ENCODE assay signal across 24 mouse cellular contexts in the genomic region with DNA sequence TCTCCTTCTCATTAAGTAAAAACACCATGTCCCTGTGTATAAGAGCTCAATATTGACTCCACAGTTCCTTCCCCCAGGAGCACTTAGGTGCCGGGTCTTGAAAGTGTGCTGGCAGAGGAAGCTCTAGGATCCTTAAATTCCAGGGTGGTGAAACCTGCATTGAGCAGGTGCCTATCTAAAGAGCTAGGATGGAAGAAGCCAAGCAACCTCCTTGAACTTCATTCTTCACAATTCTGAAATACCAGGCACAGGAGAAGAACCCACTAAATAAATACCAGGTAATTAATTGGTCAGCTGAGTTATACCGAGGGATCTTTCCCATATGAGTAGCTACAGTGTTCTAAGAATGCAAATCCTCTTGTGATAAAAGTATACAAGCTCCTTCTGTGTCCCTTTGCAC.
"Had no signal": no experiment of that assay in that cellular context is flagged by ENCODE, and none has a peak within 500 bp of the region (broad histone marks: within the 10 kb centered on the region; RNA-seq: fewer than 3 reads in every experiment).

No protein-coding gene starts in this region.

- H3K4me1 ChIP-seq: hindbrain, embryonic 10.5 days; hindbrain, embryonic 12.5 days had no signal

- H3K27me3 ChIP-seq: heart, embryonic 12.5 days; hindbrain, embryonic 12.5 days; intestine, embryonic 15.5 days; limb, embryonic 13.5 days had no signal

- H3K4me2 ChIP-seq: heart, embryonic 12.5 days; hindbrain, embryonic 12.5 days; hindbrain, embryonic 14.5 days; intestine, embryonic 15.5 days; limb, embryonic 13.5 days had no signal

- DNase-seq: forebrain, postnatal 0 days; gastrocnemius, postnatal 14 days; gastrocnemius, postnatal 36 days; heart, adult 11 months; heart, adult 2 months; heart, postnatal 10 days; heart, postnatal 4 days; kidney, adult 18-20 months; kidney, adult 8-10 months; kidney, postnatal 14 days; kidney, postnatal 36 days; layer of hippocampus, adult 9-11 months; layer of hippocampus, postnatal 36 days; left cerebral cortex, postnatal 4 days had no signal

- ATAC-seq: hindbrain, embryonic 16.5 days; inflammation-experienced regulatory T-cells, adult 6 months; intestine, embryonic 15.5 days; intestine, postnatal 0 days had no signal

- H3K4me3 ChIP-seq: heart, adult 2 months; heart, embryonic 12.5 days; hindbrain, embryonic 10.5 days; hindbrain, embryonic 12.5 days; intestine, embryonic 15.5 days; limb, embryonic 13.5 days had no signal

- H3K36me3 ChIP-seq: heart, embryonic 12.5 days; hindbrain, embryonic 10.5 days; hindbrain, embryonic 12.5 days; intestine, embryonic 15.5 days; limb, embryonic 13.5 days had no signal

- H3K9me3 ChIP-seq: heart, embryonic 12.5 days; hindbrain, embryonic 10.5 days; hindbrain, embryonic 12.5 days; intestine, embryonic 15.5 days; limb, embryonic 13.5 days had no signal

- H3K27ac ChIP-seq: heart, adult 2 months; hindbrain, embryonic 10.5 days; hindbrain, embryonic 12.5 days; intestine, embryonic 15.5 days; kidney, postnatal 0 days; limb, embryonic 13.5 days had no signal

- H3K9ac ChIP-seq: forebrain, postnatal 0 days; heart, embryonic 12.5 days; hindbrain, embryonic 12.5 days; hindbrain, embryonic 14.5 days; intestine, embryonic 15.5 days; limb, embryonic 13.5 days had no signal
